Mouse (Mus musculus) myocyte (in vitro differentiated cells): ENCODE measurements around the gene 3110082I17Rik.

Experiments used
- E2F4 ChIP-seq: IDR thresholded peaks from one replicate; pipeline ENCODE4 v1.6.1; 2011; ENCODE audit warnings: mild to moderate bottlenecking, control low read depth, moderate library complexity; ENCODE audit not compliant: insufficient read depth
- MAX ChIP-seq: IDR thresholded peaks from one replicate; pipeline ENCODE4 v1.6.1; 2011; ENCODE audit warnings: low read depth, mild to moderate bottlenecking, control low read depth
- POLR2A ChIP-seq: IDR thresholded peaks from one replicate; pipeline ENCODE4 v1.6.1; 2011; ENCODE audit warnings: low read depth, mild to moderate bottlenecking, control low read depth, moderate library complexity; ENCODE audit not compliant: insufficient read length
- TCF12 ChIP-seq: IDR thresholded peaks from one replicate; pipeline ENCODE4 v1.6.1; 2011; ENCODE audit warnings: mild to moderate bottlenecking, control low read depth; ENCODE audit not compliant: poor library complexity, insufficient read depth, severe bottlenecking

DNA sequence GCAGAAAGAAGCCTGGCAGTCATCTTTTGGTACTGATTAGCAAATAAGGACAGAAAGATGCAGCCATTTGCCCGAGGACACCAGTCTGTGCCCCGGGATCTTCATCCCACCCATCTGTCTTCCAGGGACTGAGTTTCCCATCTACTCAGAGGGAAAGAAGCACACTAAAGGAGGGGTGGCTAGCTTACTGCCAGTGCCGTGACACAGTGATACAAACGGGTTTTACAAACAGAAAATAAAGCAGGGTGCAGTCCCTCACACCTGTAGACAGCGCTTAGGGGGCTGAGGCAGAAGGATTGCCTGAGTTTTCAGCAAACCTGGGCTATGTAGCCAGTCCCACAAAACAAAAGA is 115.0 kb downstream of the 3110082I17Rik start:
- no peak for TF ChIP-seq TCF12
- no peak for TF ChIP-seq POLR2A
- TF ChIP-seq E2F4 = no peak
- TF ChIP-seq MAX = no peak
